Mouse (Mus musculus) ES-Bruce4 (cell line): ENCODE data around the gene Cenpx. TPM values are rescaled to one million over a fixed set of nuclear protein-coding genes. Genes with fewer than 3 reads are reported as not detected.

ENCODE experiments used
- H3K27ac ChIP-seq: 2 replicates; pipeline ENCODE4 v1.5.1; 2012; ENCODE audit warnings: low read length, inconsistent platforms; ENCODE audit not compliant: insufficient read depth
- H3K27me3 ChIP-seq: 2 replicates; pipeline ENCODE4 v1.6.1; 2012; ENCODE audit warnings: mild to moderate bottlenecking, low read length, inconsistent platforms; ENCODE audit not compliant: control insufficient read depth, poor library complexity, insufficient read depth, severe bottlenecking
- H3K36me3 ChIP-seq: 2 replicates; pipeline ENCODE4 v1.6.1; 2012; ENCODE audit warnings: inconsistent platforms, mild to moderate bottlenecking, low read length, moderate library complexity; ENCODE audit not compliant: control insufficient read depth, poor library complexity, insufficient read depth, severe bottlenecking
- H3K4me1 ChIP-seq: one replicate; pipeline ENCODE4 v1.8.1; 2011; ENCODE audit warnings: low read length; ENCODE audit not compliant: control insufficient read depth, insufficient read depth
- H3K4me3 ChIP-seq: 2 replicates; pipeline ENCODE4 v1.5.1; 2011; ENCODE audit warnings: low read depth, mild to moderate bottlenecking, low read length
- H3K9ac ChIP-seq: 2 replicates; pipeline ENCODE4 v1.6.1; 2012; ENCODE audit warnings: low read depth, mild to moderate bottlenecking, inconsistent platforms; ENCODE audit not compliant: poor library complexity, severe bottlenecking
- H3K9me3 ChIP-seq: replicated peaks from 2 replicates; pipeline ENCODE4 v1.6.1; 2012; ENCODE audit warnings: mild to moderate bottlenecking, low read length, inconsistent platforms; ENCODE audit not compliant: control insufficient read depth, poor library complexity, insufficient read depth, severe bottlenecking
- CTCF ChIP-seq: IDR thresholded peaks from one replicate; pipeline ENCODE4 v1.8.1; 2011; ENCODE audit warnings: low read depth, low read length
- EP300 ChIP-seq: IDR thresholded peaks from 2 replicates; pipeline ENCODE4 v1.6.1; 2011; ENCODE audit warnings: low read depth, low read length; ENCODE audit not compliant: insufficient read depth
- POLR2A ChIP-seq: IDR thresholded peaks from one replicate; pipeline ENCODE4 v1.8.1; 2011; ENCODE audit warnings: low read length; ENCODE audit not compliant: insufficient read depth
- polyA plus RNA-seq: library from polyadenylated mRNA; stranded (reverse); fragments of >200 nt; gene quantifications from 2 replicates; pipeline ENCODE4 v1.2.4, GENCODE M21; 2011; ENCODE audit warnings: low read depth; ENCODE audit not compliant: missing spikeins, insufficient read depth, insufficient read length

Gene Cenpx
- polyA plus RNA-seq, 1 experiment, result 45.3 TPM

GRCm38 (mm10) chr11:120726243-120727168, 13.0 kb upstream of the Cenpx start:
- H3K9me3 ChIP-seq, result no peaks in the 10 kb centered on the region
- H3K4me1 ChIP-seq, result peaks cover 2% of the 10 kb centered on the region
- no peaks in the 10 kb centered on the region for H3K27me3 ChIP-seq
- TF ChIP-seq EP300, result no peak
- no peak for TF ChIP-seq POLR2A
- no peak for TF ChIP-seq CTCF
- H3K4me3 ChIP-seq, result peak overlapping the region; percentile 79
- peak overlapping the region; percentile 43 for H3K9ac ChIP-seq
- peaks cover 9% of the 10 kb centered on the region for H3K36me3 ChIP-seq
- H3K27ac ChIP-seq, result no peak overlapping the region

- no peak overlapping the region for H3K27ac ChIP-seq
- H3K9ac ChIP-seq, result no peak overlapping the region
- no peaks in the 10 kb centered on the region for H3K4me1 ChIP-seq
- H3K27me3 ChIP-seq, result no peaks in the 10 kb centered on the region
- H3K36me3 ChIP-seq, result peaks cover 9% of the 10 kb centered on the region
- TF ChIP-seq EP300 (no peak), POLR2A (no peak), CTCF (no peak)
- no peaks in the 10 kb centered on the region for H3K9me3 ChIP-seq
- H3K4me3 ChIP-seq, result no peak overlapping the region
These were observed 10.0 kb upstream of the Cenpx start for GRCm38 (mm10) chr11:120723509-120723908.

DNA sequence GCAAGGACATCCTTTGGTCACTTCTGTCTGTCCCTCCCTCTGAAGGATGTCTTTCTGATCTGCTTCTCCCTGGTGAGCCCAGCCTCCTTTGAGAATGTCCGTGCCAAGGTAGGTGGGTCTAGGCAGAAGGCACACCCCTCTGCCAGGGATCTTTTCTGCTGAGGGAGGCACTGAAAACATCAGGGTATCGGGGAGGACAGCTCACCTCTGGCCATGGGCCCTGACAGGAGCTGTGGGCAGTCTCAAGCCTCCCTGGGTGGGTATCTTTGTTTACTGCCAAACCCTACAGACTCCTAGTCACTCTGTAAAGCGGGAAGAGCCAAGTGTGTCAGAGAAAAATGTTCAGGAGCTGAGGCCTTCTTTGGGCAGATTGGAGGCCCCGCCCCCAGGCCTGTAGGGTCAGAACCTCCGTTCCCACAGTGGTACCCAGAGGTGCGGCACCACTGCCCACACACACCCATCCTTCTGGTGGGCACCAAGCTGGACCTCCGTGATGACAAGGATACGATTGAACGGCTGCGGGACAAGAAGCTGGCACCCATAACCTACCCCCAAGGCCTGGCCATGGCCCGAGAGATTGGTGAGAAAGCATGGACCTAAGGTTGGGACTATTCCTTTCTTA, 9.3 kb upstream of the Cenpx start:
- H3K36me3 ChIP-seq, result peaks cover 9% of the 10 kb centered on the region
- H3K4me1 ChIP-seq, result no peaks in the 10 kb centered on the region
- no peak overlapping the region for H3K27ac ChIP-seq
- H3K9me3 ChIP-seq, result no peaks in the 10 kb centered on the region
- no peak overlapping the region for H3K4me3 ChIP-seq
- H3K27me3 ChIP-seq, result no peaks in the 10 kb centered on the region
- TF ChIP-seq EP300 (no peak), POLR2A (no peak), CTCF (no peak)
- no peak overlapping the region for H3K9ac ChIP-seq

GRCm38 (mm10) chr11:120722067-120722630, 8.6 kb upstream of the Cenpx start:
- TF ChIP-seq POLR2A, result no peak
- no peak for TF ChIP-seq CTCF
- no peak for TF ChIP-seq EP300
- Histone ChIP-seq H3K9ac (peak overlapping the region; percentile 57), H3K27me3 (no peaks in the 10 kb centered on the region), H3K36me3 (peaks cover 9% of the 10 kb centered on the region), H3K9me3 (no peaks in the 10 kb centered on the region), H3K4me3 (peak overlapping the region; percentile 64), H3K4me1 (no peaks in the 10 kb centered on the region), H3K27ac (no peak overlapping the region)

GRCm38 (mm10) chr11:120721124-120722066, 7.9 kb upstream of the Cenpx start, which contains the start of gene Rac3:
Gene Rac3 (plus strand): TSS chr11:120721470.
- TF ChIP-seq POLR2A (no peak), EP300 (no peak), CTCF (no peak)
- Histone ChIP-seq H3K9me3 (no peaks in the 10 kb centered on the region), H3K9ac (peak within 1 kb of the TSS; percentile 57), H3K4me3 (peak within 1 kb of the TSS; percentile 64), H3K36me3 (peaks cover 9% of the 10 kb centered on the region), H3K27ac (no peak within 1 kb of the TSS), H3K27me3 (no peaks in the 10 kb centered on the region), H3K4me1 (no peaks in the 10 kb centered on the region)
